Mouse (Mus musculus) MEL (cell line): ENCODE data around the gene Slc1a1. TPM values are rescaled to one million over a fixed set of nuclear protein-coding genes. Genes with fewer than 3 reads are reported as not detected.

Experiments
- DNase-seq: peaks from one replicate; pipeline ENCODE4 v3.0.0; 2011; ENCODE audit warnings: low read depth, low spot score
- H3K27ac ChIP-seq: 2 replicates; pipeline ENCODE4 v1.5.1; 2012; ENCODE audit warnings: low read depth, mild to moderate bottlenecking, control low read depth, low read length, moderate library complexity; ENCODE audit not compliant: control insufficient read depth
- H3K27me3 ChIP-seq, 2 experiments: fragments of 150-350 bp in 1 of 2; sonication (generic) in 1 of 2; 2 replicates each; pipeline ENCODE4 v1.6.1; 2012; ENCODE audit warnings: low read length in 2 of 2, mild to moderate bottlenecking in 2 of 2, improper control_type of control experiment in 1 of 2, moderate library complexity in 1 of 2; ENCODE audit not compliant: insufficient read depth in 2 of 2, control insufficient read depth in 1 of 2
- H3K36me3 ChIP-seq, 2 experiments: 2 replicates each; pipeline ENCODE4 v1.6.1; 2012 to 2014; ENCODE audit warnings: low read length in 2 of 2, improper control_type of control experiment in 1 of 2, inconsistent platforms in 1 of 2, mild to moderate bottlenecking in 1 of 2; ENCODE audit not compliant: insufficient read depth in 2 of 2, control insufficient read depth in 1 of 2
- H3K4me1 ChIP-seq, 2 experiments: fragments of 150-350 bp in 1 of 2; sonication (generic) in 1 of 2; 2 replicates each; pipeline ENCODE4 v1.6.1; 2012; ENCODE audit warnings: low read length in 2 of 2, improper control_type of control experiment in 1 of 2, mild to moderate bottlenecking in 1 of 2; ENCODE audit not compliant: insufficient read depth in 2 of 2, control insufficient read depth in 1 of 2
- H3K4me3 ChIP-seq, 2 experiments: fragments of 150-350 bp in 1 of 2; sonication (generic) in 1 of 2; 2 replicates each; pipeline ENCODE4 v1.5.1; 2012; ENCODE audit warnings: low read depth in 2 of 2, low read length in 2 of 2, mild to moderate bottlenecking in 2 of 2, moderate library complexity in 2 of 2, control low read depth in 1 of 2, improper control_type of control experiment in 1 of 2; ENCODE audit not compliant: control insufficient read depth in 1 of 2, insufficient read depth in 1 of 2
- H3K79me2 ChIP-seq: 2 replicates; pipeline ENCODE4 v1.6.1; 2012; ENCODE audit warnings: mild to moderate bottlenecking, low read length, moderate library complexity; ENCODE audit not compliant: control insufficient read depth, poor library complexity, insufficient read depth
- H3K9ac ChIP-seq: 2 replicates; pipeline ENCODE4 v1.6.1; 2012; ENCODE audit warnings: low read depth, mild to moderate bottlenecking, control low read depth, low read length, moderate library complexity; ENCODE audit not compliant: control insufficient read depth, poor library complexity, severe bottlenecking
- H3K9me3 ChIP-seq: fragments of 150-350 bp; sonication (generic); replicated peaks from 2 replicates; pipeline ENCODE4 v1.6.1; 2012; ENCODE audit warnings: mild to moderate bottlenecking, low read length, improper control_type of control experiment, moderate library complexity; ENCODE audit not compliant: insufficient read depth
- BHLHE40 ChIP-seq: IDR thresholded peaks from 2 replicates; pipeline ENCODE4 v1.6.1; 2012; ENCODE audit warnings: low read depth, mild to moderate bottlenecking, inconsistent platforms, low read length, improper control_type of control experiment, borderline replicate concordance
- CHD1 ChIP-seq: IDR thresholded peaks from 2 replicates; pipeline ENCODE4 v1.6.1; 2012; ENCODE audit warnings: low read depth, mild to moderate bottlenecking, inconsistent platforms, low read length, improper control_type of control experiment
- CHD2 ChIP-seq: IDR thresholded peaks from 2 replicates; pipeline ENCODE4 v1.6.1; 2011; ENCODE audit warnings: low read length, improper control_type of control experiment
- CTCF ChIP-seq, 3 experiments: IDR thresholded peaks in 2 of 3; conservative IDR thresholded peaks in 1 of 3; 2 replicates each; pipeline ENCODE4 v1.5.1; 2011 to 2012; ENCODE audit warnings: low read length in 3 of 3, low read depth in 2 of 3, mild to moderate bottlenecking in 2 of 3, improper control_type of control experiment in 1 of 3, inconsistent platforms in 1 of 3, mixed read lengths in 1 of 3, moderate library complexity in 1 of 3; ENCODE audit not compliant: control insufficient read depth in 1 of 3, insufficient read depth in 1 of 3, poor library complexity in 1 of 3, severe bottlenecking in 1 of 3
- ELF1 ChIP-seq: IDR thresholded peaks from 2 replicates; pipeline ENCODE4 v1.6.1; 2014; ENCODE audit warnings: low read depth, mild to moderate bottlenecking, inconsistent platforms, low read length, improper control_type of control experiment, moderate library complexity
- ETS1 ChIP-seq: IDR thresholded peaks from 2 replicates; pipeline ENCODE4 v1.6.1; 2012; ENCODE audit warnings: low read depth, mild to moderate bottlenecking, inconsistent platforms, low read length, improper control_type of control experiment, moderate library complexity
- GABPA ChIP-seq: IDR thresholded peaks from 2 replicates; pipeline ENCODE4 v1.6.1; 2012; ENCODE audit warnings: low read depth, mild to moderate bottlenecking, inconsistent platforms, low read length, improper control_type of control experiment, moderate library complexity
- GATA1 ChIP-seq: IDR thresholded peaks from 2 replicates; pipeline ENCODE4 v1.6.1; 2011; ENCODE audit warnings: low read depth, low read length, improper control_type of control experiment
- HCFC1 ChIP-seq: IDR thresholded peaks from 2 replicates; pipeline ENCODE4 v1.6.1; 2012; ENCODE audit warnings: low read depth, mild to moderate bottlenecking, inconsistent platforms, low read length, improper control_type of control experiment, moderate library complexity
- MEF2A ChIP-seq: IDR thresholded peaks from 2 replicates; pipeline ENCODE4 v1.6.1; 2014; ENCODE audit warnings: low read depth, mild to moderate bottlenecking, inconsistent platforms, low read length, improper control_type of control experiment; ENCODE audit not compliant: poor library complexity, insufficient replicate concordance, severe bottlenecking; ENCODE audit errors: extremely low read depth
- MXI1 ChIP-seq: IDR thresholded peaks from 2 replicates; pipeline ENCODE4 v1.6.1; 2011; ENCODE audit warnings: mild to moderate bottlenecking, low read depth, low read length, improper control_type of control experiment
- MYB ChIP-seq: IDR thresholded peaks from 2 replicates; pipeline ENCODE4 v1.6.1; 2011; ENCODE audit warnings: mild to moderate bottlenecking, low read depth, low read length, improper control_type of control experiment
- MYC ChIP-seq: IDR thresholded peaks from 2 replicates; pipeline ENCODE4 v1.6.1; 2011; ENCODE audit warnings: low read depth, mild to moderate bottlenecking, low read length, improper control_type of control experiment, moderate library complexity
- NELFE ChIP-seq: IDR thresholded peaks from 2 replicates; pipeline ENCODE4 v1.6.1; 2011; ENCODE audit warnings: low read depth, low read length, improper control_type of control experiment
- POLR2A ChIP-seq, 2 experiments: IDR thresholded peaks; 2 replicates each; pipeline ENCODE4 v1.6.1; 2011 to 2012; ENCODE audit warnings: low read length in 2 of 2, mild to moderate bottlenecking in 2 of 2, control low read depth in 1 of 2, improper control_type of control experiment in 1 of 2, low read depth in 1 of 2, moderate library complexity in 1 of 2; ENCODE audit not compliant: control insufficient read depth in 1 of 2, insufficient read depth in 1 of 2, poor library complexity in 1 of 2
- POLR2AphosphoS5 ChIP-seq: IDR thresholded peaks from 2 replicates; pipeline ENCODE4 v1.6.1; 2012; ENCODE audit warnings: low read depth, borderline replicate concordance, mild to moderate bottlenecking, inconsistent platforms, low read length, moderate library complexity, mixed read lengths
- RAD21 ChIP-seq: IDR thresholded peaks from 2 replicates; pipeline ENCODE4 v1.6.1; 2011; ENCODE audit warnings: mild to moderate bottlenecking, low read depth, low read length, improper control_type of control experiment
- RCOR1 ChIP-seq: IDR thresholded peaks from 2 replicates; pipeline ENCODE4 v1.6.1; 2012; ENCODE audit warnings: low read depth, mild to moderate bottlenecking, inconsistent platforms, low read length, improper control_type of control experiment
- SIN3A ChIP-seq: IDR thresholded peaks from 2 replicates; pipeline ENCODE4 v1.6.1; 2012; ENCODE audit warnings: low read length, improper control_type of control experiment, inconsistent platforms
- TCF12 ChIP-seq: IDR thresholded peaks from 2 replicates; pipeline ENCODE4 v1.6.1; 2014; ENCODE audit warnings: low read depth, mild to moderate bottlenecking, inconsistent platforms, low read length, improper control_type of control experiment, moderate library complexity
- UBTF ChIP-seq: IDR thresholded peaks from 2 replicates; pipeline ENCODE4 v1.6.1; 2012; ENCODE audit warnings: low read depth, mild to moderate bottlenecking, inconsistent platforms, low read length, improper control_type of control experiment, moderate library complexity, borderline replicate concordance; ENCODE audit not compliant: insufficient read depth
- USF1 ChIP-seq: IDR thresholded peaks from 2 replicates; pipeline ENCODE4 v1.6.1; 2014; ENCODE audit warnings: low read depth, mild to moderate bottlenecking, inconsistent platforms, low read length, improper control_type of control experiment, moderate library complexity
- ZKSCAN1 ChIP-seq: IDR thresholded peaks from 2 replicates; pipeline ENCODE4 v1.6.1; 2012; ENCODE audit warnings: low read depth, mild to moderate bottlenecking, inconsistent platforms, low read length, improper control_type of control experiment, moderate library complexity
- ZMIZ1 ChIP-seq: IDR thresholded peaks from 2 replicates; pipeline ENCODE4 v1.6.1; 2012; ENCODE audit warnings: low read depth, mild to moderate bottlenecking, inconsistent platforms, low read length, improper control_type of control experiment, moderate library complexity
- ZNF384 ChIP-seq: IDR thresholded peaks from 2 replicates; pipeline ENCODE4 v1.6.1; 2012; ENCODE audit warnings: low read depth, mild to moderate bottlenecking, inconsistent platforms, low read length, improper control_type of control experiment
- polyA plus RNA-seq, 2 experiments: library from polyadenylated mRNA; stranded (reverse) in 1 of 2; unstranded in 1 of 2; fragments of >175 nt in 1 of 2; fragments of >200 nt in 1 of 2; gene quantifications; 2 replicates each; pipeline versions ENCODE4 v1.2.1 to v1.2.4; 2012; ENCODE audit warnings: low replicate concordance in 2 of 2, low read depth in 1 of 2; ENCODE audit not compliant: insufficient read length in 2 of 2, insufficient read depth in 1 of 2, missing spikeins in 1 of 2
- total RNA-seq: library from RNA; depleted of rRNA; stranded (reverse); fragments of 300-350 nt; gene quantifications from 2 replicates; pipeline ENCODE4 v1.2.3, GENCODE M21; 2012

The Slc1a1 gene
- total and polyA plus RNA-seq, 3 experiments, result 0.07 TPM; not detected in 2

GRCm38 (mm10) chr19:28863626-28864025 is 28.8 kb downstream of the Slc1a1 start:
- Histone ChIP-seq H3K36me3 (no peaks in the 10 kb centered on the region), H3K9ac (no peak overlapping the region), H3K27me3 (peaks cover 0 to 3% of the 10 kb centered on the region in 2 experiments; a peak in 2 of 4 replicates), H3K27ac (no peak overlapping the region), H3K9me3 (no peaks in the 10 kb centered on the region), H3K4me3 (no peak overlapping the region), H3K79me2 (no peaks in the 10 kb centered on the region), H3K4me1 (no peaks in the 10 kb centered on the region)
- TF ChIP-seq ZKSCAN1 (no peak), SIN3A (no peak), GABPA (no peak), ETS1 (no peak), POLR2AphosphoS5 (no peak), POLR2A (IDR thresholded peaks at IDR 0.05; ENCODE audit: control insufficient read depth in 1 of 2, insufficient read depth in 1 of 2, low read depth in 1 of 2, low read length in 2 of 2, poor library complexity in 1 of 2) (no peak), ZNF384 (no peak), MYC (no peak), UBTF (no peak), ZMIZ1 (no peak), GATA1 (no peak), RAD21 (no peak), MYB (no peak), CHD1 (no peak), USF1 (no peak), RCOR1 (no peak)
- DNase-seq, result no peak

DNA sequence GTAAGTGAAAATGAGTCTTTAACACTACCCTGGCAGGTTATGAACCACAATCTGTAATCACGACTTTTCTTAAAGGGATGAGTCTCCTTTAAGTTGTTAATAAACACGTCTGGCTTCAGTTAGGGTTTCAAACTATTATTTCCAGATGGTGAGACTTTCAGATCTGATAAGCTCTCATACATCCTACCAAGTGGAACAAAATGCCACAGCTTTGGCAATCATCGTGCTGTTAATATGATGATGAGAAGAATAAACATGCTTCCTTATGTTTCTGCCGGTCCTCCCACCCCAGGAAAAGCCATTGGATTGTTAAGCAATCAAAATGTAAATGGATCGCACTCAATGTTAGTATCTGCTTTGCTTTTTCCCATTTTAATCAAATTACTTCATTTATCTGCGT is 30.1 kb downstream of the Slc1a1 start:
- no peak for DNase-seq
- Histone ChIP-seq H3K36me3 (no peaks in the 10 kb centered on the region), H3K9ac (no peak overlapping the region), H3K27me3 (peaks cover 0 to 6% of the 10 kb centered on the region in 2 experiments; a peak in 2 of 4 replicates), H3K4me3 (no peak overlapping the region), H3K9me3 (no peaks in the 10 kb centered on the region), H3K79me2 (no peaks in the 10 kb centered on the region), H3K4me1 (no peaks in the 10 kb centered on the region), H3K27ac (no peak overlapping the region)
- TF ChIP-seq GABPA (no peak), TCF12 (no peak), BHLHE40 (no peak), CTCF (IDR thresholded peaks at IDR 0.05 in 2 of 3, conservative IDR thresholded peaks at IDR 0.05 in 1 of 3; ENCODE audit: control insufficient read depth in 1 of 3, insufficient read depth in 1 of 3, low read depth in 2 of 3, low read length in 3 of 3, poor library complexity in 1 of 3, severe bottlenecking in 1 of 3) (no peak), CHD1 (no peak), MEF2A (no peak), ELF1 (no peak), RAD21 (no peak), ZKSCAN1 (no peak), GATA1 (no peak), HCFC1 (no peak), ETS1 (no peak), MYC (no peak), POLR2AphosphoS5 (no peak), CHD2 (no peak), MXI1 (no peak), NELFE (no peak), UBTF (no peak), SIN3A (no peak)
